Mouse (Mus musculus): ENCODE data around the gene Hvcn1. TPM values are rescaled to one million over a fixed set of nuclear protein-coding genes. Genes with fewer than 3 reads are reported as not detected.

Gene Hvcn1
- polyA plus RNA-seq, 1 experiment from 2014 or later, result 1.8 TPM

DNA sequence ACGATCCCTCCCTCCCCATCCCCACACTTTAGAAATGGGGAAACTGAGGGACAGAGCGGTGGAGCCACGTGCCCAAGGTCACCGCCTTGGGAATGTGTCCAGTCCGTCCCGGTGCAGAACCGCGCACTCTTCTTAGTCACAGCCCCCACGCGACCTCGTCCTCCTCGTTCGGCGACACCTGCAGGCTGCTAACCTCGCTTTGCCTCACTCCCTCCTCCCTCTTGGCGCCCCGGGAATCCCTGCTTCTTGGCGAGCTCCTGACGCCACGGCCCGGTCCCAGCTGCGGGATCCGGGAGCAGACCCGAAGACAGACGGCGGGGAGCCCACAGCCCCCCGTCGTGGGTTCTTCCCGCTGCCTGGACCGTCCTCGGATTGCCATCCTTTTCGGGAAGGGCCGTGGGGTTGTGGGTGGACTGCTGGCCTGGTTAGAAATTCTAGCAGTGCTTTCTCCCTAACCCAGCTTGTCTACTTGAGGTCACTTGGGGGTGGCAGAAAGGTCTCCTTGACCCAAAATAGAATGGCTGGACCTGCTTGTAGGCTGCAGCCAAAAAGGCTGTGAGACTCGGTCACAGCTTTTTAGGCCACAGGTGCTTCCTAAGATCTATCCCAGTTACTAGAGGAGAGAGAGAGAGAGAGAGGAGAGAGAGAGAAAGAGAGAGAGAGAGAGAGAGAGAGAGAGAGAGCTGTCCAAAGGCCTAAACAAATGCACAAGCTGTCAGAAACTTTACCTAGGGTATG is 78.6 kb downstream of the Hvcn1 start:
- peak; percentile 42 for ATAC-seq (ENCODE audit: insufficient number of reproducible peaks, low FRiP score)
- Histone ChIP-seq H3K27me3 (replicated peaks) (no peaks in the 10 kb centered on the region), H3K27ac (ENCODE audit: poor library complexity, severe bottlenecking) (peak overlapping the region; percentile 87), H3K9ac (peak overlapping the region; percentile 97), H3K4me3 (peak overlapping the region; percentile 85), H3K36me3 (peaks cover 19% of the 10 kb centered on the region), H3K4me2 (peak overlapping the region; percentile 99), H3K9me3 (replicated peaks) (0 out of 2 replicates have a peak, but pooled peaks cover 2% of the 10 kb centered on the region), H3K4me1 (replicated peaks) (peaks cover 37% of the 10 kb centered on the region)
- WGBS, result under 1% methylated on average over 34 of the region's 34 CpGs

DNA sequence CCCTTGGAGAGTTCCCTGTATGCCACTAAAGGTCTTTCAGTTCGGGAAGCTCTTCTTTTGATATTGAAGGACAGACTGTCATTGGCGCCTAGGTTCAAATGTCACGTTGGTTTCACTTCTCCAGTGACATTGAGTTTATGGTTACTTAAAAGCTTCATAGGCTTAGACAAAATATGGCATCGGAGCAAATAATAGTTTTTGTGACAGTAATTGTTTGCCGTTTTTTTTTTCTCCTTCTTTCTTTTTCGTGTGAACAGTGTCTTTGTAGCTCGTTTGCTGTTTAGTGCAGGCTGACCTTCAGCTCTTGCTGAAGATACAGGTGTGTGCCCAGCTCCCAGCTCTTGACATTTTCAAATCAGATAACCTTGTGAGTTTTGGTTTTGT is 79.2 kb downstream of the Hvcn1 start:
- 53% methylated on average over 7 of the region's 7 CpGs for WGBS
- H3K4me3 ChIP-seq, result peak overlapping the region; percentile 85
- peaks cover 19% of the 10 kb centered on the region for H3K36me3 ChIP-seq
- H3K4me1 ChIP-seq (replicated peaks), result peaks cover 31% of the 10 kb centered on the region
- peak overlapping the region; percentile 87; the same call in 1 of the 2 replicates for H3K27ac ChIP-seq (ENCODE audit: poor library complexity, severe bottlenecking)
- no peaks in the 10 kb centered on the region for H3K27me3 ChIP-seq (replicated peaks)
- no peak for ATAC-seq (ENCODE audit: insufficient number of reproducible peaks, low FRiP score)
- H3K9me3 ChIP-seq (replicated peaks), result 0 out of 2 replicates have a peak, but pooled peaks cover 2% of the 10 kb centered on the region
- peak overlapping the region; percentile 97 for H3K9ac ChIP-seq
- H3K4me2 ChIP-seq, result peak overlapping the region; percentile 99

DNA sequence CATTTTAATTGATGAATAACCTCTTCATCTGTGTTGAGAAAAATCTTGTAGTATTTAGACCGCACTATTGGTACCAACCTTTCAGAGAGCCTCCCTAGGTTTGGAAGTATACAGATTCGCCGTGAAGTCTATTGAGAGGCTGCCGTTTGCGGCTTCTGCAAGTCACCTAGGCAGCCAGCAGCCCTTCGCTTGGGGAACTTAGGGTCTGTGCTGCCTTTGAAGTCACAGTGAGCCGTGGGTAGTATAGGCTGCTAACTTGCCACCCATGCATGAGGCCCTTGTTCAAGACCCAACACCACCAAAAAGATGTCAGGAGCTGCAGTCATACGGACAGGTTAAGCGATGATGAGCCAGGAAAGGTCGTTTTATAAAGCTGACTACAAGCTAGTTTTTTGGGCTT is 79.6 kb downstream of the Hvcn1 start:
- Histone ChIP-seq H3K4me2 (peak overlapping the region; percentile 99), H3K9ac (peak overlapping the region; percentile 97; the same call in 1 of the 2 replicates), H3K9me3 (replicated peaks) (0 out of 2 replicates have a peak, but pooled peaks cover 2% of the 10 kb centered on the region), H3K27ac (ENCODE audit: poor library complexity, severe bottlenecking) (no peak overlapping the region), H3K4me3 (peak overlapping the region; percentile 85; the same call in 1 of the 2 replicates), H3K4me1 (replicated peaks) (peaks cover 31% of the 10 kb centered on the region), H3K27me3 (replicated peaks) (no peaks in the 10 kb centered on the region), H3K36me3 (peaks cover 19% of the 10 kb centered on the region)
- 88% methylated on average over 10 of the region's 10 CpGs for WGBS
- ATAC-seq (ENCODE audit: insufficient number of reproducible peaks, low FRiP score), result no peak

DNA sequence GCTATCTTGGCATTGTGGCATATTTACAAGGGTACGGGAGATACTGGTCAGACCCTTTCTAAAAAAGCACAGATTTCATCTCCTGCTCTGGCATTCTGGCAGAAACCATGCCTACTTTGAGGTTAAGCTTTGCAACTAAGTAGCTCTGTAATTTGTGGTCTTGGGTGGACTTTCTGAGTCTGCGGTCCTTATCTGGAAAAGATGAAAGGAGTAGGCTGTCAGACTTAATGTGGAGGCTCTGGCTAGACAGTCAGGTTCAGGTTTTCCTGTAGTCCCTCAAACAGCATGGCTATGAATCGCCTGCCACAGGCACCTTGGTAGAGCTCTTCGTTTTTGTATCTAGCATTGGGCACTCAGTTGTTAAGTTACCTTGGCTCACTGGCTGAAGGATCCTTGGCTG is 80.4 kb downstream of the Hvcn1 start:
- H3K27ac ChIP-seq (ENCODE audit: poor library complexity, severe bottlenecking), result no peak overlapping the region
- 0 out of 2 replicates have a peak, but pooled peaks cover 2% of the 10 kb centered on the region for H3K9me3 ChIP-seq (replicated peaks)
- WGBS, result 71% methylated on average over 4 of the region's 4 CpGs

DNA sequence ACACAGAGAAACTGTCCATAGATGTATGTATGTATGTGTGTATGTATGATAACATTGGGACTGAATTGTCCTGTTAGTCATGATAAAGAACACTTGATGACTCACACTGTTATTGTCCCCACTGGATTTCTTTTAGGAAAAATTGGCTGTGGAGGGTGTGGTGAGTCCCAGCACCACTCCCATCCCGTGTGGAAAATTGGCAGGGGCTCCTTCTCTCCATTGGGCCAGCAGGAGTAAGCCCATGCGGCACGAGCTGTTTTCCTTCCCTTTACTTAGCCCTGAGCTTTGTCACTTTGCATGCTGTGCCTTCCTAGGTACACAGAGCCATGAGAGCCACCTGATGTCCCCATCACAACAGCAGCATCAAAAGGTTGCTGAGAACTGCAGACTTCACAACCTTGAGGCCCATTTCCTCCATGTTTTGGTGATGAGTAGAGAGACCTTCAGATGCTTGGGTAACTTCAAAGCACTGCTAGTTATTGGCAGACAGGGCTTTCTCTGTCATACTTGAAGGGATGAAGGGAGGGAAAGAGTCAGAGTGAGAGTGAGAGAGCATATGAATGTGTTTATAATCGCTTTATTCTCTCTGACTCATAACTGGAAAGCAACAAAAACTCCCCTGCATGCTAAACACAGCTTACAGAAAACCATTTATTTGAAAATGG is 81.7 kb downstream of the Hvcn1 start:
- WGBS, result 69% methylated on average over 4 of the region's 4 CpGs
- Histone ChIP-seq H3K4me2 (no peak overlapping the region), H3K4me1 (replicated peaks) (peaks cover 48% of the 10 kb centered on the region), H3K27ac (ENCODE audit: poor library complexity, severe bottlenecking) (no peak overlapping the region), H3K9me3 (replicated peaks) (0 out of 2 replicates have a peak, but pooled peaks cover 2% of the 10 kb centered on the region), H3K27me3 (replicated peaks) (no peaks in the 10 kb centered on the region), H3K9ac (no peak overlapping the region), H3K4me3 (no peak overlapping the region), H3K36me3 (peaks cover 19% of the 10 kb centered on the region)
- no peak for ATAC-seq (ENCODE audit: insufficient number of reproducible peaks, low FRiP score)

More for the DNA sequence above, 80.4 kb downstream of the Hvcn1 start:
- Histone ChIP-seq H3K4me2 (no peak overlapping the region), H3K4me3 (no peak overlapping the region), H3K4me1 (replicated peaks) (peaks cover 36% of the 10 kb centered on the region), H3K36me3 (peaks cover 19% of the 10 kb centered on the region), H3K9ac (no peak overlapping the region), H3K27me3 (replicated peaks) (no peaks in the 10 kb centered on the region)
- ATAC-seq (ENCODE audit: insufficient number of reproducible peaks, low FRiP score), result no peak

DNA sequence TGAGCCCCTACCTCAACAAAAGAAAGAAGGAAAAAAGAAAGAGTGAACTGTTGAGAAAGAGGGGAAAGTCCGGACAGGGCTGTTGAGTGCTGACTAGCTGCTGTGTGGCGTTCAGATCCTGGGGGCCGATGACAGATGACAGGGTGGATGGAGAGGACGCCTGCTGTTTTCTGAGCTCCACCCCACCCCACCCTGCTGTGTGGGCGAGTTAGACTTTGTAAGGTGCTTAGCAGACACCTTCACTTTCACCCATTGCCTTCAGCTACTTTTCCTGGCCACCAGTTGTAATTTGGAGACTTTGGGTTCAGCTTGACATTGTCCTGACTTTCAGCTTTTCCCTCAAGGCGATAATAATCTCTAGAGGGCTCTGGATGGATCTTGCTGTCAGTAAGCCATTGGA is 84.5 kb downstream of the Hvcn1 start:
- Histone ChIP-seq H3K9ac (0 out of 2 replicates have a peak overlapping the region, but pooled peaks have one; percentile 4), H3K27me3 (replicated peaks) (no peaks in the 10 kb centered on the region), H3K4me2 (no peak overlapping the region), H3K36me3 (peaks cover 19% of the 10 kb centered on the region), H3K9me3 (replicated peaks) (0 out of 2 replicates have a peak, but pooled peaks cover 2% of the 10 kb centered on the region), H3K4me1 (replicated peaks) (peaks cover 62% of the 10 kb centered on the region), H3K27ac (ENCODE audit: poor library complexity, severe bottlenecking) (no peak overlapping the region), H3K4me3 (no peak overlapping the region)
- ATAC-seq (ENCODE audit: insufficient number of reproducible peaks, low FRiP score), result no peak
- 37% methylated on average over 6 of the region's 6 CpGs for WGBS

Other genes with a start within 250 kb of the Hvcn1 start
- gene Cux2, start 156.7 kb upstream of the Hvcn1 start, polyA plus RNA-seq (2016; fragmentation: Nextera tagmentation; extraction: Ambion mirVana), result 7.6 and 10.1 TPM in 2 replicates
- gene Myl2, start 105.9 kb upstream of the Hvcn1 start, polyA plus RNA-seq (2016; fragmentation: Nextera tagmentation; extraction: Ambion mirVana), result 7,161 and 7,647 TPM in 2 replicates
- 0.33 and 0.42 TPM in 2 replicates for gene Ccdc63, start 66.0 kb upstream of the Hvcn1 start, polyA plus RNA-seq (2016; fragmentation: Nextera tagmentation; extraction: Ambion mirVana)
- 222 and 230 TPM in 2 replicates for gene Ppp1cc, start 48.5 kb upstream of the Hvcn1 start, polyA plus RNA-seq (2016; fragmentation: Nextera tagmentation; extraction: Ambion mirVana)
- gene Tctn1, start 57.7 kb downstream of the Hvcn1 start, polyA plus RNA-seq (2016; fragmentation: Nextera tagmentation; extraction: Ambion mirVana), result 2.7 and 3.2 TPM in 2 replicates
- gene Pptc7, start 77.6 kb downstream of the Hvcn1 start, polyA plus RNA-seq (2016; fragmentation: Nextera tagmentation; extraction: Ambion mirVana), result 13.4 and 14.3 TPM in 2 replicates
- gene Rad9b, start 147.4 kb downstream of the Hvcn1 start, polyA plus RNA-seq (2016; fragmentation: Nextera tagmentation; extraction: Ambion mirVana), result 7.8 and 9.1 TPM in 2 replicates
- gene Vps29, start 147.6 kb downstream of the Hvcn1 start, polyA plus RNA-seq (2016; fragmentation: Nextera tagmentation; extraction: Ambion mirVana), result 219 and 232 TPM in 2 replicates
- 58.7 and 59.1 TPM in 2 replicates for gene Gpn3, start 165.1 kb downstream of the Hvcn1 start, polyA plus RNA-seq (2016; fragmentation: Nextera tagmentation; extraction: Ambion mirVana)
- gene Fam216a, start 165.6 kb downstream of the Hvcn1 start, polyA plus RNA-seq (2016; fragmentation: Nextera tagmentation; extraction: Ambion mirVana), result 59.3 and 64.2 TPM in 2 replicates
- 105 and 109 TPM in 2 replicates for gene Arpc3, start 185.1 kb downstream of the Hvcn1 start, polyA plus RNA-seq (2016; fragmentation: Nextera tagmentation; extraction: Ambion mirVana)
- gene Anapc7, start 214.9 kb downstream of the Hvcn1 start, polyA plus RNA-seq (2016; fragmentation: Nextera tagmentation; extraction: Ambion mirVana), result 32.0 and 35.4 TPM in 2 replicates